Mouse (Mus musculus) forebrain, embryonic 15.5 days (tissue): ENCODE measurements around the gene Slc25a36. TPM values are rescaled to one million over a fixed set of nuclear protein-coding genes. Genes with fewer than 3 reads are reported as not detected.

ENCODE experiments used
- ATAC-seq: fragments of 200-750 bp; cut with Nextera tagmentation; replicated peaks from 2 replicates; pipeline ENCODE4 v1.8.0; 2017; ENCODE audit warnings: mild to moderate bottlenecking, moderate TSS enrichment, moderate library complexity
- H3K27ac ChIP-seq: fragments of 300-500 bp; sonication (generic); replicated peaks from 2 replicates; pipeline ENCODE4 v1.5.1; 2015; ENCODE audit warnings: mild to moderate bottlenecking, inconsistent platforms
- H3K27me3 ChIP-seq: fragments of 300-500 bp; sonication (generic); 2 replicates; pipeline ENCODE4 v1.6.1; 2015; ENCODE audit warnings: inconsistent platforms
- H3K36me3 ChIP-seq: fragments of 300-500 bp; sonication (generic); 2 replicates; pipeline ENCODE4 v1.6.1; 2015; ENCODE audit warnings: mild to moderate bottlenecking, inconsistent platforms
- H3K4me1 ChIP-seq: fragments of 300-500 bp; sonication (generic); 2 replicates; pipeline ENCODE4 v1.6.1; 2015; ENCODE audit warnings: inconsistent platforms
- H3K4me2 ChIP-seq: fragments of 300-500 bp; sonication (generic); replicated peaks from 2 replicates; pipeline ENCODE4 v1.6.1; 2015; ENCODE audit warnings: mild to moderate bottlenecking, inconsistent platforms
- H3K4me3 ChIP-seq: fragments of 300-500 bp; sonication (generic); 2 replicates; pipeline ENCODE4 v1.5.1; 2015; ENCODE audit warnings: mild to moderate bottlenecking, inconsistent platforms
- H3K9ac ChIP-seq: fragments of 300-500 bp; sonication (generic); replicated peaks from 2 replicates; pipeline ENCODE4 v1.6.1; 2015; ENCODE audit warnings: mild to moderate bottlenecking, inconsistent platforms
- H3K9me3 ChIP-seq: fragments of 300-500 bp; sonication (generic); 2 replicates; pipeline ENCODE4 v1.6.1; 2016; ENCODE audit warnings: inconsistent platforms
- whole genome bisulfite sequencing: fragments of 180-500 bp; shearing (Covaris S2); methylation state at CpG from one replicate; pipeline ENCODE4 v1.1.7; 2015; ENCODE audit warnings: mixed read lengths; 5-methylcytosine and 5-hydroxymethylcytosine counted together
- polyA plus RNA-seq: library from polyadenylated mRNA; unstranded; fragments of >200 nt; fragmentation: Nextera tagmentation; extraction: Ambion mirVana; gene quantifications from 2 replicates; pipeline ENCODE4 v1.2.1, GENCODE M21; 2015

The Slc25a36 gene
- polyA plus RNA-seq, 1 experiment from 2014 or later, result 75.1 TPM

GRCm38 (mm10) chr9:97105400-97105985 lies 5.5 kb downstream of the Slc25a36 start:
- 90% methylated on average over 2 of the region's 2 CpGs for WGBS
- Histone ChIP-seq H3K4me1 (peaks cover 19% of the 10 kb centered on the region), H3K36me3 (no peaks in the 10 kb centered on the region), H3K27me3 (no peaks in the 10 kb centered on the region), H3K4me3 (no peak overlapping the region), H3K9me3 (no peaks in the 10 kb centered on the region), H3K9ac (no peak overlapping the region), H3K4me2 (no peak overlapping the region), H3K27ac (no peak overlapping the region)
- no peak for ATAC-seq

GRCm38 (mm10) chr9:97103376-97104061 lies 7.4 kb downstream of the Slc25a36 start:
- Histone ChIP-seq H3K9ac (no peak overlapping the region), H3K9me3 (no peaks in the 10 kb centered on the region), H3K4me2 (no peak overlapping the region), H3K4me3 (no peak overlapping the region), H3K36me3 (no peaks in the 10 kb centered on the region), H3K4me1 (0 out of 2 replicates have a peak, but pooled peaks cover 2% of the 10 kb centered on the region), H3K27me3 (no peaks in the 10 kb centered on the region), H3K27ac (no peak overlapping the region)
- 86% methylated on average over 2 of the region's 2 CpGs for WGBS
- no peak for ATAC-seq

- H3K4me2 ChIP-seq, result no peak overlapping the region
- H3K9me3 ChIP-seq, result no peaks in the 10 kb centered on the region
- 0 out of 2 replicates have a peak, but pooled peaks cover 2% of the 10 kb centered on the region for H3K4me1 ChIP-seq
- H3K9ac ChIP-seq, result no peak overlapping the region
- no peak overlapping the region for H3K27ac ChIP-seq
- no peak for ATAC-seq
- H3K27me3 ChIP-seq, result no peaks in the 10 kb centered on the region
- 90% methylated on average over 4 of the region's 4 CpGs for WGBS
- H3K36me3 ChIP-seq, result peaks cover 27% of the 10 kb centered on the region
- H3K4me3 ChIP-seq, result no peak overlapping the region
These were observed 12.0 kb downstream of the Slc25a36 start for GRCm38 (mm10) chr9:97098985-97099384.

- no peak overlapping the region for H3K9ac ChIP-seq
- no peak for ATAC-seq
- no peak overlapping the region for H3K4me3 ChIP-seq
- H3K27me3 ChIP-seq, result no peaks in the 10 kb centered on the region
- no peak overlapping the region for H3K4me2 ChIP-seq
- peaks cover 38% of the 10 kb centered on the region for H3K36me3 ChIP-seq
- H3K4me1 ChIP-seq, result no peaks in the 10 kb centered on the region
- H3K27ac ChIP-seq, result no peak overlapping the region
- 91% methylated on average over 1 of the region's 1 CpGs for WGBS
- no peaks in the 10 kb centered on the region for H3K9me3 ChIP-seq
These were observed 14.8 kb downstream of the Slc25a36 start for GRCm38 (mm10) chr9:97096180-97096579.

DNA sequence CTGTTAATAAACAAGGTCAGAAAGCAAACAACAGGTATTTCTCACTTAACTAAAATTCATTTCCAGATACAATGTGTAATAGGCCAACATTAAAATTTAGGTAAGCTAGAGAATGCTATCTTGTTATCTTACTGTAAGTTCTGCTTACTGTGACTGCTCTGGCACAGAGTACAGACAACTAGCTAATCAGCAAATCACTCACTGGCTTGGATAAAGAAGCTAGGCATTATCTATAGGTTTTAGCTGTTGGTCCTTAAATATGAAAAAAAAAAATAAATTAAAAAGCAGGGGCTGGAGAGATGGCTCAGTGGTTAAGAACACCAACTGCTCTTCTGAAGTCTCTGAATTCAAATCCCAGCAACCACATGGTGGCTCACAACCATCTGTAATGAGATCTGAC lies 23.1 kb downstream of the Slc25a36 start:
- no peak overlapping the region for H3K27ac ChIP-seq
- no peak overlapping the region for H3K4me3 ChIP-seq
- H3K36me3 ChIP-seq, result peaks cover 17% of the 10 kb centered on the region
- H3K4me2 ChIP-seq, result no peak overlapping the region
- H3K4me1 ChIP-seq, result no peaks in the 10 kb centered on the region
- no peaks in the 10 kb centered on the region for H3K9me3 ChIP-seq
- no peaks in the 10 kb centered on the region for H3K27me3 ChIP-seq
- ATAC-seq, result no peak
- no peak overlapping the region for H3K9ac ChIP-seq

GRCm38 (mm10) chr9:97084628-97085027 lies 26.3 kb downstream of the Slc25a36 start:
- no peaks in the 10 kb centered on the region for H3K4me1 ChIP-seq
- no peak overlapping the region for H3K4me3 ChIP-seq
- no peaks in the 10 kb centered on the region for H3K9me3 ChIP-seq
- WGBS, result 83% methylated on average over 2 of the region's 2 CpGs
- peaks cover 13% of the 10 kb centered on the region for H3K36me3 ChIP-seq
- H3K27me3 ChIP-seq, result no peaks in the 10 kb centered on the region
- no peak overlapping the region for H3K4me2 ChIP-seq
- ATAC-seq, result no peak
- no peak overlapping the region for H3K27ac ChIP-seq
- H3K9ac ChIP-seq, result no peak overlapping the region

- H3K9ac ChIP-seq, result no peak overlapping the region
- no peak overlapping the region for H3K27ac ChIP-seq
- H3K4me3 ChIP-seq, result no peak overlapping the region
- 89% methylated on average over 4 of the region's 4 CpGs for WGBS
- no peaks in the 10 kb centered on the region for H3K27me3 ChIP-seq
- no peak overlapping the region for H3K4me2 ChIP-seq
- H3K4me1 ChIP-seq, result no peaks in the 10 kb centered on the region
- no peak for ATAC-seq
- peaks cover 26% of the 10 kb centered on the region for H3K36me3 ChIP-seq
- H3K9me3 ChIP-seq, result no peaks in the 10 kb centered on the region
These were observed 29.7 kb downstream of the Slc25a36 start for GRCm38 (mm10) chr9:97081106-97081862.

- no peaks in the 10 kb centered on the region for H3K9me3 ChIP-seq
- H3K36me3 ChIP-seq, result no peaks in the 10 kb centered on the region
- H3K27ac ChIP-seq, result no peak overlapping the region
- no peak overlapping the region for H3K4me3 ChIP-seq
- H3K27me3 ChIP-seq, result no peaks in the 10 kb centered on the region
- no peak overlapping the region for H3K9ac ChIP-seq
- H3K4me1 ChIP-seq, result 0 out of 2 replicates have a peak, but pooled peaks cover 3% of the 10 kb centered on the region
- WGBS, result 83% methylated on average over 5 of the region's 5 CpGs
- no peak overlapping the region for H3K4me2 ChIP-seq
- no peak for ATAC-seq
These were observed 41.0 kb downstream of the Slc25a36 start for GRCm38 (mm10) chr9:97069911-97070310.

GRCm38 (mm10) chr9:97069466-97069865 lies 41.5 kb downstream of the Slc25a36 start:
- H3K9me3 ChIP-seq, result no peaks in the 10 kb centered on the region
- ATAC-seq, result no peak
- no peaks in the 10 kb centered on the region for H3K36me3 ChIP-seq
- no peak overlapping the region for H3K4me2 ChIP-seq
- no peak overlapping the region for H3K27ac ChIP-seq
- H3K4me1 ChIP-seq, result 0 out of 2 replicates have a peak, but pooled peaks cover 3% of the 10 kb centered on the region
- 92% methylated on average over 5 of the region's 5 CpGs for WGBS
- no peak overlapping the region for H3K4me3 ChIP-seq
- no peak overlapping the region for H3K9ac ChIP-seq
- H3K27me3 ChIP-seq, result no peaks in the 10 kb centered on the region

DNA sequence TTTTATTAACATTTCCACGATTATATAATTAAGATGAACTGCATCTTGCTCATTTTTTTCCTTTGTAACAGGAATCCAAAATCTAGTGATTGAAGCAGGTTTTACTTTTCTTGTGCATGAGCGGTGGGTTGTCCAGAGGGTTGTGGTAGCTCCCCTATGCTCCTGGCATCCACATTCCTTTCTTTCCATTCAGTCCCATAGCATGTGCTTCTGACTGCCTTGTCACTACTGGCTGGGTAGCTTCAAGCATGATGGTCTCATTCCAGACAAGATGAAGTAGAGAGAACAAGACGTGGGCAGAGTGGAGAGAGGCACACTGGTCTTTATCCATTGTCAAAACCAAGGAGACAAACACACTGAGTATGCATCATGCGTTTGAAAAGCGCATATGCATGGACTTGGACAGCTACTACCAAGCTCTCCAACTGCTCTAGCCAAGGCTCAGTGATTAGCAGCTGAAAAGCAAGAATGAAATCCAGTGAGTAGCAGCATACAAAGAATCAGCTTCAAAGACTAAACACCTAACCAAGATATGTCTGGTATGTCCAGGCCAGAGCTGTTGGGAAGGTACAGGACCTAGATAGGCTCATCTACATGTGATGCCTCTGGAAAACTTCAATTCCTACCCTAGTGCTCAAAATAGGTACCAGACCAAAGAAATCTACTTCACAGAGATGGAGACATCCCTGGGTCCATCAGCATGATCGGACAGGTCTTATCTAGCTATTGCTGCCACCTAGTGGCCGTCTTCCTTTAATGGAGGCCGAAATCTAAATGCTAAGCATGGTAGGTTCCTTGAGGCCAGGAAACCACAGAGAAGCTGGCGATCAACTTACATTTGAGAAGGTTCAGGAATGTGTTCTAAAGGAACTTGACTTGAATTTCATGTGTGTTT lies 42.5 kb downstream of the Slc25a36 start:
- Histone ChIP-seq H3K27me3 (no peaks in the 10 kb centered on the region), H3K9ac (no peak overlapping the region), H3K4me2 (no peak overlapping the region), H3K4me3 (no peak overlapping the region), H3K27ac (no peak overlapping the region), H3K36me3 (no peaks in the 10 kb centered on the region), H3K9me3 (no peaks in the 10 kb centered on the region), H3K4me1 (0 out of 2 replicates have a peak, but pooled peaks cover 3% of the 10 kb centered on the region)
- WGBS, result 51% methylated on average over 9 of the region's 9 CpGs
- peak; percentile 87 for ATAC-seq

GRCm38 (mm10) chr9:97067761-97068160 lies 43.2 kb downstream of the Slc25a36 start:
- H3K9me3 ChIP-seq, result no peaks in the 10 kb centered on the region
- H3K4me1 ChIP-seq, result 0 out of 2 replicates have a peak, but pooled peaks cover 3% of the 10 kb centered on the region
- H3K27ac ChIP-seq, result no peak overlapping the region
- ATAC-seq, result no peak
- 75% methylated on average over 6 of the region's 6 CpGs for WGBS
- no peak overlapping the region for H3K4me3 ChIP-seq
- no peaks in the 10 kb centered on the region for H3K27me3 ChIP-seq
- H3K36me3 ChIP-seq, result no peaks in the 10 kb centered on the region
- no peak overlapping the region for H3K4me2 ChIP-seq
- H3K9ac ChIP-seq, result no peak overlapping the region
